Mouse (Mus musculus): ENCODE data around the gene Ppp5c. TPM values are rescaled to one million over a fixed set of nuclear protein-coding genes. Genes with fewer than 3 reads are reported as not detected.

Gene Ppp5c
- total and polyA plus RNA-seq, 3 experiments: 125 to 223 (median 128) TPM

- no peak overlapping the region for H3K4me3 ChIP-seq (replicated peaks in 1 of 3; ENCODE audit: low read depth in 2 of 3, low read length in 2 of 3, poor library complexity in 1 of 3)
- H3K4me2 ChIP-seq (ENCODE audit: insufficient read depth, low read depth, poor library complexity, severe bottlenecking): no peak overlapping the region
- H3K27me3 ChIP-seq (replicated peaks): no peaks in the 10 kb centered on the region
- in situ Hi-C loops (cut with MboI; ENCODE audit: low pct_ligation_motif_present, low pct_unique_long_range_greater_than_20kb, low sequenced_read_pairs) (loop anchor here (5.0 kb wide), 2 partner anchors 65 to 115 kb away; no protein-coding TSS in a partner anchor), dilution Hi-C loops (cut with MboI; ENCODE audit: extremely low pct_ligation_motif_present, extremely low pct_unique_long_range_greater_than_20kb, low sequenced_read_pairs) (no loop called here)
- no peak overlapping the region for H3K9ac ChIP-seq (ENCODE audit: insufficient read depth, low read depth)
- H3K36me3 ChIP-seq (replicated peaks in 1 of 2; ENCODE audit: control insufficient read depth in 1 of 2, insufficient read depth in 1 of 2, low read length in 1 of 2): no peaks in the 10 kb centered on the region
- no peaks in the 10 kb centered on the region for H3K79me2 ChIP-seq (replicated peaks; ENCODE audit: control insufficient read depth, extremely low read depth, insufficient read depth, poor library complexity, severe bottlenecking)
- no peaks in the 10 kb centered on the region for H3K9me3 ChIP-seq (replicated peaks; ENCODE audit: low read length)
- TF ChIP-seq TCF12 (IDR thresholded peaks at IDR 0.05; ENCODE audit: low read depth, low read length) (peak; percentile 30; the same call in 1 of the 2 replicates), USF1 (IDR thresholded peaks at IDR 0.05; ENCODE audit: low read depth, low read length) (no peak), EP300 (IDR thresholded peaks at IDR 0.05; ENCODE audit: low read length) (peak; percentile 85), TBP (conservative IDR thresholded peaks at IDR 0.05; ENCODE audit: low read depth, low read length) (no peak), SIN3A (IDR thresholded peaks at IDR 0.05; ENCODE audit: low read length) (no peak), CTCF (conservative IDR thresholded peaks at IDR 0.05 in 1 of 2, IDR thresholded peaks at IDR 0.05 in 1 of 2; ENCODE audit: low read depth in 2 of 2, low read length in 2 of 2) (no peak), USF2 (conservative IDR thresholded peaks at IDR 0.05; ENCODE audit: low read depth, low read length) (no peak), SMC3 (IDR thresholded peaks at IDR 0.05; ENCODE audit: low read depth, low read length) (no peak), MAZ (IDR thresholded peaks at IDR 0.05; ENCODE audit: low read depth, low read length) (no peak), RCOR1 (conservative IDR thresholded peaks at IDR 0.05; ENCODE audit: low read depth, low read length) (0 out of 2 replicates have a peak, but pooled peaks have one; percentile 63), E2F4 (IDR thresholded peaks at IDR 0.05; ENCODE audit: insufficient replicate concordance, low read depth, low read length) (no peak), IRF4 (IDR thresholded peaks at IDR 0.05; ENCODE audit: low read depth, low read length) (peak; percentile 97), HCFC1 (IDR thresholded peaks at IDR 0.05; ENCODE audit: low read depth, low read length) (no peak), POLR2AphosphoS2 (IDR thresholded peaks at IDR 0.05; ENCODE audit: low read depth, low read length) (no peak), ZMIZ1 (IDR thresholded peaks at IDR 0.05; ENCODE audit: low read depth, low read length) (no peak), ZKSCAN1 (IDR thresholded peaks at IDR 0.05; ENCODE audit: borderline replicate concordance, low read depth, low read length) (no peak), PAX5 (IDR thresholded peaks at IDR 0.05; ENCODE audit: low read length) (no peak), MEF2A (IDR thresholded peaks at IDR 0.05; ENCODE audit: borderline replicate concordance, low read depth, low read length) (no peak), MYC (IDR thresholded peaks at IDR 0.05; ENCODE audit: low read depth, low read length) (0 out of 2 replicates have a peak, but pooled peaks have one; percentile 31), GABPA (IDR thresholded peaks at IDR 0.05; ENCODE audit: insufficient replicate concordance, low read depth, low read length) (no peak), MXI1 (IDR thresholded peaks at IDR 0.05; ENCODE audit: low read depth, low read length) (no peak), RAD21 (IDR thresholded peaks at IDR 0.05; ENCODE audit: low read depth, low read length) (no peak), MAFK (IDR thresholded peaks at IDR 0.05; ENCODE audit: insufficient replicate concordance, low read length) (0 out of 2 replicates have a peak, but pooled peaks have one; percentile 23), CHD2 (IDR thresholded peaks at IDR 0.05; ENCODE audit: low read length) (no peak), ZNF384 (IDR thresholded peaks at IDR 0.05; ENCODE audit: low read depth, low read length) (no peak), BHLHE40 (IDR thresholded peaks at IDR 0.05; ENCODE audit: low read depth, low read length) (peak; percentile 74), ETS1 (conservative IDR thresholded peaks at IDR 0.05; ENCODE audit: low read depth, low read length) (peak; percentile 42; the same call in 1 of the 2 replicates), ELF1 (IDR thresholded peaks at IDR 0.05; ENCODE audit: low read depth, low read length) (no peak), UBTF (IDR thresholded peaks at IDR 0.05; ENCODE audit: low read depth, low read length) (no peak), CHD1 (IDR thresholded peaks at IDR 0.05; ENCODE audit: low read depth, low read length) (no peak), JUN (IDR thresholded peaks at IDR 0.05; ENCODE audit: insufficient read depth, low read depth, low read length) (peak; percentile 71), MAX (IDR thresholded peaks at IDR 0.05; ENCODE audit: low read length) (no peak), ZC3H11A (IDR thresholded peaks at IDR 0.05; ENCODE audit: low read depth, low read length) (no peak), POLR2A (IDR thresholded peaks at IDR 0.05; ENCODE audit: low read depth, low read length) (no peak), JUND (conservative IDR thresholded peaks at IDR 0.05; ENCODE audit: low read depth, low read length) (peak; percentile 94), NELFE (IDR thresholded peaks at IDR 0.05; ENCODE audit: low read depth, low read length) (no peak), KAT2A (IDR thresholded peaks at IDR 0.05; ENCODE audit: insufficient replicate concordance, low read length) (no peak), NRF1 (IDR thresholded peaks at IDR 0.05; ENCODE audit: low read depth, low read length) (no peak)
- H3K27ac ChIP-seq (ENCODE audit: insufficient read depth, low read depth): no peak overlapping the region
- DNase-seq (ENCODE audit: extremely low read depth): peak; percentile 39
- H3K4me1 ChIP-seq (ENCODE audit: control insufficient read depth in 1 of 2, insufficient read depth in 2 of 2): peaks cover 2 to 20% of the 10 kb centered on the region in 2 experiments
Observed at GRCm38 (mm10) chr7:17067000-17067399, 39.3 kb upstream of the Ppp5c start.
